Mouse (Mus musculus) retina, postnatal 7 days (tissue): ENCODE data around the gene Als2.

Experiments
- DNase-seq: peaks from one replicate; pipeline ENCODE4 v3.0.0-alpha.2; 2012; ENCODE audit warnings: low read depth, low spot score

Als2 gene

GRCm38 (mm10) chr1:59212076-59212779 is 24.8 kb downstream of the Als2 start:
- DNase-seq, result no peak

- no peak for DNase-seq
Observed at GRCm38 (mm10) chr1:59211651-59212050, 25.4 kb downstream of the Als2 start.

GRCm38 (mm10) chr1:59208331-59208730 is 28.7 kb downstream of the Als2 start:
- DNase-seq, result no peak

- no peak for DNase-seq
Observed at GRCm38 (mm10) chr1:59204489-59204888, 32.5 kb downstream of the Als2 start.

- no peak for DNase-seq
Observed at GRCm38 (mm10) chr1:59202367-59202766, 34.7 kb downstream of the Als2 start.

GRCm38 (mm10) chr1:59201561-59201960 is 35.5 kb downstream of the Als2 start:
- DNase-seq, result no peak

GRCm38 (mm10) chr1:59200960-59201359 is 36.1 kb downstream of the Als2 start:
- DNase-seq, result no peak

- DNase-seq, result no peak
Observed at GRCm38 (mm10) chr1:59194979-59195378, 42.1 kb downstream of the Als2 start.

- no peak for DNase-seq
Observed at GRCm38 (mm10) chr1:59187786-59188185, 49.2 kb downstream of the Als2 start.

- DNase-seq, result no peak
Observed at GRCm38 (mm10) chr1:59186317-59186716, 50.7 kb downstream of the Als2 start.

GRCm38 (mm10) chr1:59185410-59185809 is 51.6 kb downstream of the Als2 start:
- DNase-seq, result no peak

- DNase-seq, result no peak
Observed at GRCm38 (mm10) chr1:59183045-59183444, 54.0 kb downstream of the Als2 start.

GRCm38 (mm10) chr1:59182373-59182772 is 54.7 kb downstream of the Als2 start:
- no peak for DNase-seq

GRCm38 (mm10) chr1:59180003-59180402 is 57.0 kb downstream of the Als2 start:
- DNase-seq, result no peak

GRCm38 (mm10) chr1:59178401-59178800 is 58.6 kb downstream of the Als2 start:
- DNase-seq, result no peak

GRCm38 (mm10) chr1:59174514-59175373 is 62.3 kb downstream of the Als2 start:
- DNase-seq, result no peak

- no peak for DNase-seq
Observed at GRCm38 (mm10) chr1:59173023-59173422, 64.0 kb downstream of the Als2 start.

GRCm38 (mm10) chr1:59171875-59172274 is 65.2 kb downstream of the Als2 start:
- no peak for DNase-seq

GRCm38 (mm10) chr1:59170290-59170689 is 66.7 kb downstream of the Als2 start:
- DNase-seq, result no peak

GRCm38 (mm10) chr1:59169586-59169985 is 67.4 kb downstream of the Als2 start:
- no peak for DNase-seq

- DNase-seq, result no peak
Observed at GRCm38 (mm10) chr1:59168556-59168955, 68.5 kb downstream of the Als2 start.

GRCm38 (mm10) chr1:59167654-59168425 is 69.2 kb downstream of the Als2 start:
- no peak for DNase-seq
